Mouse (Mus musculus) heart, embryonic 14.5 days (tissue): ENCODE measurements at regions not wholly inside any gene's neighbourhood (a gene's known extent, or its start where the extent isn't known, plus 50 kb on each side); places are given as distances from the start of the nearest gene placed in this dataset.

ENCODE experiments used
- ATAC-seq: fragments of 200-750 bp; cut with Nextera tagmentation; 2 replicates; pipeline ENCODE4 v1.8.0; 2017; ENCODE audit warnings: low read depth, moderate TSS enrichment; ENCODE audit not compliant: insufficient number of reproducible peaks, insufficient read depth, low FRiP score
- H3K27ac ChIP-seq, 2 experiments: fragments of 200-500 bp in 1 of 2; fragments of 300-500 bp in 1 of 2; sonication (generic) in 1 of 2; replicated peaks in 1 of 2; 2 replicates each; pipeline ENCODE4 v1.5.1; 2012 to 2014; ENCODE audit warnings: low read depth in 2 of 2, low read length in 2 of 2, control low read depth in 1 of 2, mild to moderate bottlenecking in 1 of 2, mixed read lengths in 1 of 2; ENCODE audit not compliant: control insufficient read depth in 1 of 2, insufficient read depth in 1 of 2
- H3K27me3 ChIP-seq: fragments of 300-500 bp; sonication (generic); 2 replicates; pipeline ENCODE4 v1.6.1; 2014; ENCODE audit warnings: mild to moderate bottlenecking, low read length, control low read depth; ENCODE audit not compliant: control insufficient read depth, insufficient read depth
- H3K36me3 ChIP-seq: fragments of 300-500 bp; sonication (generic); 2 replicates; pipeline ENCODE4 v1.6.1; 2014; ENCODE audit warnings: mild to moderate bottlenecking, control low read depth, low read length, mixed read lengths; ENCODE audit not compliant: control insufficient read depth, insufficient read depth
- H3K4me1 ChIP-seq, 2 experiments: fragments of 200-500 bp in 1 of 2; fragments of 300-500 bp in 1 of 2; sonication (generic) in 1 of 2; 2 replicates each; pipeline ENCODE4 v1.6.1; 2012 to 2014; ENCODE audit warnings: low read length in 2 of 2, control low read depth in 1 of 2, mixed read lengths in 1 of 2; ENCODE audit not compliant: control insufficient read depth in 2 of 2, insufficient read depth in 2 of 2
- H3K4me2 ChIP-seq: fragments of 300-500 bp; sonication (generic); 2 replicates; pipeline ENCODE4 v1.6.1; 2014; ENCODE audit warnings: mild to moderate bottlenecking, low read length
- H3K4me3 ChIP-seq, 2 experiments: fragments of 200-500 bp in 1 of 2; fragments of 300-500 bp in 1 of 2; sonication (generic) in 1 of 2; 2 replicates each; pipeline ENCODE4 v1.5.1; 2012 to 2014; ENCODE audit warnings: low read length in 2 of 2, mild to moderate bottlenecking in 2 of 2, control low read depth in 1 of 2, low read depth in 1 of 2, moderate library complexity in 1 of 2; ENCODE audit not compliant: control insufficient read depth in 1 of 2, insufficient read depth in 1 of 2
- H3K9ac ChIP-seq: fragments of 300-500 bp; sonication (generic); 2 replicates; pipeline ENCODE4 v1.6.1; 2014; ENCODE audit warnings: mild to moderate bottlenecking, low read length
- H3K9me3 ChIP-seq: fragments of 300-500 bp; sonication (generic); 2 replicates; pipeline ENCODE4 v1.6.1; 2016; ENCODE audit warnings: low read length, control low read depth; ENCODE audit not compliant: control insufficient read depth
- WGBS: fragments of 180-500 bp; shearing (Covaris S2); extraction: QIAGEN DNeasy Blood & Tissue Kit; methylation state at CpG from one replicate; pipeline ENCODE4 v1.1.7; 2014; 5-methylcytosine and 5-hydroxymethylcytosine counted together

GRCm38 (mm10) chr7:37908618-37909130, 114.7 kb downstream of the Uri1 start:
- H3K27me3 ChIP-seq, result no peaks in the 10 kb centered on the region
- no peak for ATAC-seq
- no peak overlapping the region for H3K4me2 ChIP-seq
- no peak overlapping the region for H3K27ac ChIP-seq
- no peak overlapping the region for H3K9ac ChIP-seq
- no peaks in the 10 kb centered on the region for H3K4me1 ChIP-seq
- 78% methylated on average over 5 of the region's 5 CpGs for WGBS
- no peak overlapping the region for H3K4me3 ChIP-seq
- H3K36me3 ChIP-seq, result no peaks in the 10 kb centered on the region
- no peaks in the 10 kb centered on the region for H3K9me3 ChIP-seq

GRCm38 (mm10) chr7:37893885-37894284, 120.4 kb upstream of the Zfp536 start:
- no peak overlapping the region for H3K27ac ChIP-seq
- peaks cover 4% of the 10 kb centered on the region; the same call in 1 of the 2 replicates for H3K9me3 ChIP-seq
- no peak overlapping the region for H3K4me3 ChIP-seq
- H3K9ac ChIP-seq, result no peak overlapping the region
- H3K27me3 ChIP-seq, result no peaks in the 10 kb centered on the region
- H3K36me3 ChIP-seq, result no peaks in the 10 kb centered on the region
- 78% methylated on average over 6 of the region's 6 CpGs for WGBS
- ATAC-seq, result no peak
- H3K4me1 ChIP-seq, result no peaks in the 10 kb centered on the region; a peak in 1 of 4 replicates
- no peak overlapping the region for H3K4me2 ChIP-seq

- no peak overlapping the region for H3K9ac ChIP-seq
- H3K36me3 ChIP-seq, result no peaks in the 10 kb centered on the region
- H3K9me3 ChIP-seq, result no peaks in the 10 kb centered on the region
- no peaks in the 10 kb centered on the region for H3K27me3 ChIP-seq
- no peak for ATAC-seq
- peaks cover 6 to 11% of the 10 kb centered on the region in 2 experiments for H3K4me1 ChIP-seq
- H3K4me3 ChIP-seq, result no peak overlapping the region
- H3K4me2 ChIP-seq, result no peak overlapping the region
- 67% methylated on average over 12 of the region's 12 CpGs for WGBS
- no peak overlapping the region for H3K27ac ChIP-seq
Observed at GRCm38 (mm10) chr7:37874382-37874781, 100.9 kb upstream of the Zfp536 start.

- Histone ChIP-seq H3K4me2 (no peak overlapping the region), H3K4me3 (no peak overlapping the region), H3K9me3 (no peaks in the 10 kb centered on the region), H3K4me1 (peaks cover 6 to 9% of the 10 kb centered on the region in 2 experiments), H3K9ac (no peak overlapping the region), H3K27me3 (no peaks in the 10 kb centered on the region), H3K27ac (no peak overlapping the region), H3K36me3 (no peaks in the 10 kb centered on the region)
- ATAC-seq, result no peak
- 91% methylated on average over 5 of the region's 5 CpGs for WGBS
Observed at GRCm38 (mm10) chr7:37870956-37871355, 97.5 kb upstream of the Zfp536 start.

GRCm38 (mm10) chr7:37866468-37866867, 93.0 kb upstream of the Zfp536 start:
- H3K27me3 ChIP-seq, result no peaks in the 10 kb centered on the region
- no peak overlapping the region for H3K9ac ChIP-seq
- H3K4me3 ChIP-seq, result no peak overlapping the region
- no peak overlapping the region for H3K27ac ChIP-seq
- no peaks in the 10 kb centered on the region for H3K9me3 ChIP-seq
- no peak for ATAC-seq
- H3K4me2 ChIP-seq, result no peak overlapping the region
- 47% methylated on average over 1 of the region's 1 CpGs for WGBS
- H3K36me3 ChIP-seq, result no peaks in the 10 kb centered on the region
- no peaks in the 10 kb centered on the region for H3K4me1 ChIP-seq

- Histone ChIP-seq H3K9ac (no peak overlapping the region), H3K27ac (no peak overlapping the region), H3K4me3 (no peak overlapping the region), H3K9me3 (no peaks in the 10 kb centered on the region), H3K4me1 (peaks cover 0 to 4% of the 10 kb centered on the region in 2 experiments; a peak in 1 of 4 replicates), H3K27me3 (no peaks in the 10 kb centered on the region), H3K4me2 (no peak overlapping the region), H3K36me3 (no peaks in the 10 kb centered on the region)
- no peak for ATAC-seq
- 77% methylated on average over 5 of the region's 5 CpGs for WGBS
Observed at GRCm38 (mm10) chr7:37851471-37851870, 78.0 kb upstream of the Zfp536 start.

GRCm38 (mm10) chr7:37845201-37845600, 71.8 kb upstream of the Zfp536 start:
- no peak overlapping the region for H3K9ac ChIP-seq
- H3K4me2 ChIP-seq, result no peak overlapping the region
- no peak for ATAC-seq
- no peak overlapping the region for H3K4me3 ChIP-seq
- 50% methylated on average over 1 of the region's 1 CpGs for WGBS
- no peaks in the 10 kb centered on the region for H3K27me3 ChIP-seq
- H3K36me3 ChIP-seq, result no peaks in the 10 kb centered on the region
- no peak overlapping the region for H3K27ac ChIP-seq
- peaks cover 9 to 14% of the 10 kb centered on the region in 2 experiments; a peak in 3 of 4 replicates for H3K4me1 ChIP-seq
- H3K9me3 ChIP-seq, result no peaks in the 10 kb centered on the region

- 5% methylated on average over 14 of the region's 14 CpGs for WGBS
- Histone ChIP-seq H3K4me1 (peaks cover 20 to 28% of the 10 kb centered on the region in 2 experiments), H3K9me3 (no peaks in the 10 kb centered on the region), H3K27ac (0 out of 4 replicates have a peak overlapping the region, but pooled peaks of 1 of the 2 experiments have one; percentile 5), H3K27me3 (no peaks in the 10 kb centered on the region), H3K4me3 (peak overlapping the region; percentile 21 to 31), H3K9ac (peak overlapping the region; percentile 56), H3K4me2 (peak overlapping the region; percentile 67), H3K36me3 (no peaks in the 10 kb centered on the region)
- no peak for ATAC-seq
Observed at GRCm38 (mm10) chr7:37842000-37842513, 68.6 kb upstream of the Zfp536 start.
